Mouse (Mus musculus) lung, postnatal 0 days (tissue): Measurements from ENCODE around the gene Gm12695.

Experiments
- CTCF ChIP-seq: IDR thresholded peaks from 2 replicates; pipeline ENCODE4 v1.5.1; 2016; ENCODE audit warnings: antibody characterized with exemption, mild to moderate bottlenecking
- EP300 ChIP-seq: IDR thresholded peaks from 2 replicates; pipeline ENCODE4 v1.6.1; 2016; ENCODE audit warnings: antibody characterized with exemption, mild to moderate bottlenecking, control low read depth

DNA sequence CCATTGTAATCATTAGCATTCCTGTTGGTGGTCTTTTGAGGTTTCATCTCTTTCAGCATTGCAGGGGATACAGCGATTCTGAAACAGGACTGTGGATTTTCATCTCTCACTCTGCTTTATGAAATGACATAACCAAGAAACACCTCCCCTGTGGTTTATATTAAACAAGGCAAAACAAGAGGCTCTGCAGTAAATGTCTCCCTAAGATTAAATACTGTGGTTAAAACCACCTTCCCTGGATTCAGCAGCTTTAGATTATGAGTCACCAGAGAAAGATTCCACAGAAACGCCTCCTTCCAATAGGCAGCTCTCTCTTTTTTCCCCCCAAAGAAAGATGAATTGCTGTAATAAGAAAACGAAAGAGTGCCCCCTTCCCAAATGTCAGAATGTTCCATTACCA lies 4.9 kb upstream of the Gm12695 start:
- TF ChIP-seq EP300 (no peak), CTCF (no peak)
